Mouse (Mus musculus) megakaryocyte, embryonic 14.5 days (primary cell): ENCODE data around the gene Sar1b.

Source experiments
- FLI1 ChIP-seq: IDR thresholded peaks from 2 replicates; pipeline ENCODE4 v1.6.1; 2012; ENCODE audit warnings: low read length, inconsistent platforms, mixed read lengths
- GATA1 ChIP-seq: IDR thresholded peaks from 3 replicates; pipeline ENCODE4 v1.6.1; 2012; ENCODE audit warnings: mixed read lengths, low read length, inconsistent platforms, borderline replicate concordance

DNA sequence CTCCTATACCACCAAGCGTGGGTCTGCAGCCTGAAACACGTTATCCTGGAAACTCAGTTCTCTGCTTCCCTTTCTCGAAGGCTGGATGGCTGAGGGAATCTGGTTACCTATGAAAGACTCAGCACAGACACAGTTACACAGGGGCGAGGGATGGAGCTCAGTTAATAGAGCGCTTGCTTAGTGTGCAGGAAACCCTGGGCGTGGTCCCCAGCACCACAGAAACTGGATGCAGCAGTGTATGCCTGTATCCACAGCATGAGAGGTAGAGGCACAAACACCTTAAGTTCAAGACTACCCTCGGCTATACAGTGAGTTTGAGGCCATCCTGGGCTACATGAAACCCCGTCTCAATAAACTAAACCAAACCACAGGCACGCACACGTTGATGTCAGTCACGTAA, 76.5 kb downstream of the Sar1b start:
- no peak for TF ChIP-seq GATA1
- no peak for TF ChIP-seq FLI1
